Mouse (Mus musculus) testis, adult 2 months (tissue): ENCODE results near the gene Klf12.

Experiments
- CTCF ChIP-seq: fragments of 200-500 bp; IDR thresholded peaks from 2 replicates; pipeline ENCODE4 v1.5.1; 2012; ENCODE audit warnings: low read depth, mild to moderate bottlenecking, inconsistent platforms, low read length, moderate library complexity; ENCODE audit not compliant: control insufficient read depth, insufficient read depth, insufficient replicate concordance
- POLR2A ChIP-seq: fragments of 200-500 bp; IDR thresholded peaks from 2 replicates; pipeline ENCODE4 v1.6.1; 2012; ENCODE audit warnings: low read depth, mild to moderate bottlenecking, inconsistent platforms, low read length, moderate library complexity; ENCODE audit not compliant: control insufficient read depth

DNA sequence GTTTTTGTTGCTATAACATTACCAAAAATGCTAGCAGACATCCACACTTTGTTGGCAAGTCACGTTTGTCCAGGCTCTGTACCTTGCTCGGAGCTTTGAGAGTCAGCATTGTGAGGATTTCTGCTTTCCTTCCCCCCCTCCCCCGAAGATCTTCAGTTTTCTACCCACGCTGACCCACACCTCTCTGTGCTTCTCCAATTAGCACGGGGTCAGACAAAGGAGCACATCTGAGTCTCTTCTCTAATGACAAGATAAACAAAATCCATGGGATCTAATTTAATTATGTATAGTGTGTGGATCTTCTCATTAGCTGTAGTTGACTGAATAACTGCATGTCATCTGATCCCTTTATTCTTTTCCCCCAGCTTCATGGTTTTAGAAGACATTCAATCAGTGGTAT, 215.8 kb downstream of the Klf12 start:
- TF ChIP-seq CTCF (no peak), POLR2A (no peak)
